Mouse (Mus musculus) hindbrain, embryonic 13.5 days (tissue): ENCODE measurements around the gene Ptprn2. TPM values are rescaled to one million over a fixed set of nuclear protein-coding genes. Genes with fewer than 3 reads are reported as not detected.

Source experiments
- ATAC-seq: fragments of 200-750 bp; cut with Nextera tagmentation; 2 replicates; pipeline ENCODE4 v1.8.0; 2017; ENCODE audit warnings: moderate TSS enrichment; ENCODE audit not compliant: low FRiP score
- H3K27ac ChIP-seq: fragments of 300-500 bp; sonication (generic); 2 replicates; pipeline ENCODE4 v1.5.1; 2015; ENCODE audit warnings: inconsistent platforms, mild to moderate bottlenecking, moderate library complexity
- H3K27me3 ChIP-seq: fragments of 300-500 bp; sonication (generic); 2 replicates; pipeline ENCODE4 v1.6.1; 2015; ENCODE audit warnings: mild to moderate bottlenecking, inconsistent platforms
- H3K36me3 ChIP-seq: fragments of 300-500 bp; sonication (generic); 2 replicates; pipeline ENCODE4 v1.6.1; 2015; ENCODE audit warnings: mild to moderate bottlenecking, inconsistent platforms
- H3K4me1 ChIP-seq: fragments of 300-500 bp; sonication (generic); replicated peaks from 2 replicates; pipeline ENCODE4 v1.6.1; 2015; ENCODE audit warnings: inconsistent platforms
- H3K4me2 ChIP-seq: fragments of 300-500 bp; sonication (generic); 2 replicates; pipeline ENCODE4 v1.6.1; 2015; ENCODE audit warnings: inconsistent platforms, mild to moderate bottlenecking, moderate library complexity
- H3K4me3 ChIP-seq: fragments of 300-500 bp; sonication (generic); 2 replicates; pipeline ENCODE4 v1.5.1; 2015; ENCODE audit warnings: mild to moderate bottlenecking, inconsistent platforms
- H3K9ac ChIP-seq: fragments of 300-500 bp; sonication (generic); 2 replicates; pipeline ENCODE4 v1.6.1; 2015; ENCODE audit warnings: mild to moderate bottlenecking, inconsistent platforms
- H3K9me3 ChIP-seq: fragments of 300-500 bp; sonication (generic); 2 replicates; pipeline ENCODE4 v1.6.1; 2016; ENCODE audit warnings: inconsistent platforms
- WGBS: fragments of 180-500 bp; shearing (Covaris S2); methylation state at CpG from one replicate; pipeline ENCODE4 v1.1.7; 2015; 5-methylcytosine and 5-hydroxymethylcytosine counted together
- polyA plus RNA-seq: library from polyadenylated mRNA; unstranded; fragments of >200 nt; fragmentation: Nextera tagmentation; extraction: Ambion mirVana; gene quantifications from 2 replicates; pipeline ENCODE4 v1.2.1, GENCODE M21; 2015

The Ptprn2 gene
- polyA plus RNA-seq, 1 experiment from 2014 or later, result 10.3 TPM

GRCm38 (mm10) chr12:116938158-116938854 is 452.8 kb downstream of the Ptprn2 start:
- H3K9me3 ChIP-seq, result no peaks in the 10 kb centered on the region
- peak overlapping the region; percentile 72 for H3K27ac ChIP-seq
- no peaks in the 10 kb centered on the region for H3K36me3 ChIP-seq
- H3K9ac ChIP-seq, result no peak overlapping the region
- ATAC-seq, result peak; percentile 89
- peaks cover 25% of the 10 kb centered on the region for H3K4me1 ChIP-seq
- H3K4me2 ChIP-seq, result no peak overlapping the region
- peaks cover 17% of the 10 kb centered on the region for H3K27me3 ChIP-seq
- no peak overlapping the region for H3K4me3 ChIP-seq
- 14% methylated on average over 3 of the region's 3 CpGs for WGBS

- no peaks in the 10 kb centered on the region for H3K36me3 ChIP-seq
- H3K4me3 ChIP-seq, result no peak overlapping the region
- H3K4me1 ChIP-seq, result peaks cover 11% of the 10 kb centered on the region
- no peaks in the 10 kb centered on the region for H3K9me3 ChIP-seq
- WGBS, result 86% methylated on average over 5 of the region's 5 CpGs
- no peak overlapping the region for H3K27ac ChIP-seq
- no peak overlapping the region for H3K4me2 ChIP-seq
- no peak for ATAC-seq
- H3K27me3 ChIP-seq, result peaks cover 5% of the 10 kb centered on the region; the same call in 1 of the 2 replicates
- no peak overlapping the region for H3K9ac ChIP-seq
Measured at GRCm38 (mm10) chr12:116943883-116944282, 458.4 kb downstream of the Ptprn2 start.

GRCm38 (mm10) chr12:116948151-116948928 is 462.8 kb downstream of the Ptprn2 start:
- WGBS, result 57% methylated on average over 4 of the region's 4 CpGs
- H3K36me3 ChIP-seq, result no peaks in the 10 kb centered on the region
- peak overlapping the region; percentile 44; the same call in 1 of the 2 replicates for H3K27ac ChIP-seq
- no peak for ATAC-seq
- H3K4me3 ChIP-seq, result no peak overlapping the region
- no peaks in the 10 kb centered on the region for H3K27me3 ChIP-seq
- no peaks in the 10 kb centered on the region for H3K9me3 ChIP-seq
- no peak overlapping the region for H3K9ac ChIP-seq
- H3K4me1 ChIP-seq, result peaks cover 15% of the 10 kb centered on the region
- H3K4me2 ChIP-seq, result no peak overlapping the region

GRCm38 (mm10) chr12:116949726-116950125 is 464.2 kb downstream of the Ptprn2 start:
- no peaks in the 10 kb centered on the region for H3K27me3 ChIP-seq
- no peak overlapping the region for H3K4me2 ChIP-seq
- H3K27ac ChIP-seq, result no peak overlapping the region
- H3K4me1 ChIP-seq, result peaks cover 15% of the 10 kb centered on the region
- no peaks in the 10 kb centered on the region for H3K36me3 ChIP-seq
- H3K9ac ChIP-seq, result no peak overlapping the region
- ATAC-seq, result no peak
- no peak overlapping the region for H3K4me3 ChIP-seq
- 85% methylated on average over 3 of the region's 3 CpGs for WGBS
- H3K9me3 ChIP-seq, result no peaks in the 10 kb centered on the region

GRCm38 (mm10) chr12:116952452-116953205 is 467.1 kb downstream of the Ptprn2 start:
- 69% methylated on average over 13 of the region's 13 CpGs for WGBS
- Histone ChIP-seq H3K4me3 (no peak overlapping the region), H3K27me3 (no peaks in the 10 kb centered on the region), H3K9me3 (no peaks in the 10 kb centered on the region), H3K4me1 (peaks cover 15% of the 10 kb centered on the region), H3K4me2 (no peak overlapping the region), H3K27ac (peak overlapping the region; percentile 52), H3K36me3 (no peaks in the 10 kb centered on the region), H3K9ac (no peak overlapping the region)
- peak; percentile 61; the same call in 1 of the 2 replicates for ATAC-seq

GRCm38 (mm10) chr12:116959164-116959563 is 473.6 kb downstream of the Ptprn2 start:
- H3K4me3 ChIP-seq, result no peak overlapping the region
- H3K4me2 ChIP-seq, result no peak overlapping the region
- peaks cover 10% of the 10 kb centered on the region for H3K4me1 ChIP-seq
- no peaks in the 10 kb centered on the region for H3K9me3 ChIP-seq
- no peaks in the 10 kb centered on the region for H3K27me3 ChIP-seq
- H3K36me3 ChIP-seq, result no peaks in the 10 kb centered on the region
- H3K9ac ChIP-seq, result no peak overlapping the region
- ATAC-seq, result 0 out of 2 replicates have a peak, but pooled peaks have one; percentile 37
- H3K27ac ChIP-seq, result peak overlapping the region; percentile 63
- 71% methylated on average over 2 of the region's 2 CpGs for WGBS

- H3K27ac ChIP-seq, result no peak overlapping the region
- H3K36me3 ChIP-seq, result no peaks in the 10 kb centered on the region
- H3K9me3 ChIP-seq, result no peaks in the 10 kb centered on the region
- no peaks in the 10 kb centered on the region for H3K27me3 ChIP-seq
- 93% methylated on average over 1 of the region's 1 CpGs for WGBS
- peaks cover 29% of the 10 kb centered on the region for H3K4me1 ChIP-seq
- H3K4me3 ChIP-seq, result no peak overlapping the region
- H3K4me2 ChIP-seq, result no peak overlapping the region
- no peak overlapping the region for H3K9ac ChIP-seq
- no peak for ATAC-seq
Measured at GRCm38 (mm10) chr12:116963906-116964305, 478.4 kb downstream of the Ptprn2 start.

GRCm38 (mm10) chr12:116968215-116968939 is 482.9 kb downstream of the Ptprn2 start:
- Histone ChIP-seq H3K27ac (peak overlapping the region; percentile 64; the same call in 1 of the 2 replicates), H3K27me3 (no peaks in the 10 kb centered on the region), H3K4me3 (no peak overlapping the region), H3K4me1 (peaks cover 44% of the 10 kb centered on the region), H3K4me2 (no peak overlapping the region), H3K9ac (no peak overlapping the region), H3K9me3 (no peaks in the 10 kb centered on the region), H3K36me3 (no peaks in the 10 kb centered on the region)
- ATAC-seq, result peak; percentile 57
- 48% methylated on average over 8 of the region's 8 CpGs for WGBS

GRCm38 (mm10) chr12:116975547-116975946 is 490.0 kb downstream of the Ptprn2 start:
- H3K4me1 ChIP-seq, result peaks cover 14% of the 10 kb centered on the region
- no peak for ATAC-seq
- H3K4me3 ChIP-seq, result no peak overlapping the region
- H3K27me3 ChIP-seq, result no peaks in the 10 kb centered on the region
- H3K9ac ChIP-seq, result no peak overlapping the region
- H3K9me3 ChIP-seq, result no peaks in the 10 kb centered on the region
- no peak overlapping the region for H3K4me2 ChIP-seq
- H3K36me3 ChIP-seq, result no peaks in the 10 kb centered on the region
- H3K27ac ChIP-seq, result no peak overlapping the region
- WGBS, result 84% methylated on average over 5 of the region's 5 CpGs

GRCm38 (mm10) chr12:116976981-116977380 is 491.5 kb downstream of the Ptprn2 start:
- Histone ChIP-seq H3K9ac (no peak overlapping the region), H3K4me3 (no peak overlapping the region), H3K36me3 (no peaks in the 10 kb centered on the region), H3K9me3 (no peaks in the 10 kb centered on the region), H3K27me3 (no peaks in the 10 kb centered on the region), H3K4me2 (no peak overlapping the region), H3K4me1 (peaks cover 6% of the 10 kb centered on the region), H3K27ac (no peak overlapping the region)
- no peak for ATAC-seq
- 87% methylated on average over 6 of the region's 6 CpGs for WGBS

GRCm38 (mm10) chr12:116978201-116978600 is 492.7 kb downstream of the Ptprn2 start:
- Histone ChIP-seq H3K27me3 (0 out of 2 replicates have a peak, but pooled peaks cover 4% of the 10 kb centered on the region), H3K36me3 (no peaks in the 10 kb centered on the region), H3K4me2 (no peak overlapping the region), H3K9me3 (no peaks in the 10 kb centered on the region), H3K4me3 (no peak overlapping the region), H3K9ac (no peak overlapping the region), H3K4me1 (0 out of 2 replicates have a peak, but pooled peaks cover 3% of the 10 kb centered on the region), H3K27ac (no peak overlapping the region)
- ATAC-seq, result no peak
- 87% methylated on average over 6 of the region's 6 CpGs for WGBS
